Mouse (Mus musculus) thymus, postnatal 36 days (tissue): ENCODE data around the gene Ntng1.

Source experiments
- DNase-seq, 2 experiments: peaks; one replicate each; pipeline ENCODE4 v3.0.0; 2022; ENCODE audit warnings: mixed read lengths in 2 of 2

Gene Ntng1

GRCm38 (mm10) chr3:110143206-110144061 is at the start of gene Ntng1:
TSS of gene Ntng1 (minus strand) at chr3:110144011.
- no peak for DNase-seq

- no peak for DNase-seq
These were observed 43.7 kb upstream of the Ntng1 start for GRCm38 (mm10) chr3:110187401-110187948.

- no peak for DNase-seq
These were observed 5.3 kb upstream of the Ntng1 start for GRCm38 (mm10) chr3:110149089-110149488.

- no peak for DNase-seq
These were observed 667 bp upstream of the Ntng1 start for GRCm38 (mm10) chr3:110144301-110145055.

GRCm38 (mm10) chr3:110142314-110143205 is 1.3 kb downstream of the Ntng1 start:
- DNase-seq: no peak

- DNase-seq: no peak
These were observed 2.2 kb downstream of the Ntng1 start for GRCm38 (mm10) chr3:110141351-110142302.

- no peak for DNase-seq
These were observed 7.7 kb downstream of the Ntng1 start for GRCm38 (mm10) chr3:110136115-110136514.

- no peak for DNase-seq
These were observed 10.7 kb downstream of the Ntng1 start for GRCm38 (mm10) chr3:110133150-110133549.

- no peak for DNase-seq
These were observed 11.5 kb downstream of the Ntng1 start for GRCm38 (mm10) chr3:110132289-110132688.

- DNase-seq: no peak
These were observed 12.5 kb downstream of the Ntng1 start for GRCm38 (mm10) chr3:110131043-110131891.

- DNase-seq: no peak
These were observed 14.2 kb downstream of the Ntng1 start for GRCm38 (mm10) chr3:110129607-110130006.

GRCm38 (mm10) chr3:110105982-110106381 is 37.8 kb downstream of the Ntng1 start:
- DNase-seq: no peak

- no peak for DNase-seq
These were observed 49.4 kb downstream of the Ntng1 start for GRCm38 (mm10) chr3:110094407-110094806.

GRCm38 (mm10) chr3:110094003-110094402 is 49.8 kb downstream of the Ntng1 start:
- DNase-seq: no peak

GRCm38 (mm10) chr3:110092521-110092920 is 51.3 kb downstream of the Ntng1 start:
- DNase-seq: no peak

GRCm38 (mm10) chr3:110087189-110087588 is 56.6 kb downstream of the Ntng1 start:
- no peak for DNase-seq

- no peak for DNase-seq
These were observed 58.5 kb downstream of the Ntng1 start for GRCm38 (mm10) chr3:110085336-110085735.

- no peak for DNase-seq
These were observed 79.0 kb downstream of the Ntng1 start for GRCm38 (mm10) chr3:110064709-110065256.

GRCm38 (mm10) chr3:110055915-110056314 is 87.9 kb downstream of the Ntng1 start:
- DNase-seq: no peak

GRCm38 (mm10) chr3:110055433-110055832 is 88.4 kb downstream of the Ntng1 start:
- no peak for DNase-seq
